Mouse (Mus musculus): ENCODE measurements around the gene Pkig. TPM values are rescaled to one million over a fixed set of nuclear protein-coding genes. Genes with fewer than 3 reads are reported as not detected.

Gene Pkig
- polyA plus RNA-seq, 1 experiment from 2014 or later = 135 TPM

DNA sequence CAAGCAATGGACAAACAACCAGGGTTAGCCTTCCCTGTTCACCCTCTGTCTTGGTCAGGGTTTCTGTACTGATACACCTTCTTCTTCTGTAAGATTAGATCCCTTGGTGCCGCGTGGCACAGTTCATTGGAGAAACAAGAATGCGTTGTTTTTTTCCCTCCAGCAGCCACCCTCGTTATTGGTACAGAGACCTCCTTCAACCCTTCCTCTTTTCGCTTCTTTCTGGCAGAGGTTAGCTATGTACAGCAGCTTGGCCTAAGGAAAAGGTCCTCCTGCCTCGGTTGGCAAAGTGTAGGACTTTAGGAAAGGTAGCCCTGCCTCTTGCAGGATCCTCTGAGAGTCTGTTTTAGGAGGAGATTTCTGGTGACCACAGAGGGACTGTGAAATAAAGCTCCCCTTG lies 102.4 kb downstream of the Pkig start:
- Histone ChIP-seq H3K4me2 (no peak overlapping the region), H3K4me1 (replicated peaks) (no peaks in the 10 kb centered on the region; the same call in 1 of the 2 replicates), H3K36me3 (no peaks in the 10 kb centered on the region), H3K27me3 (no peaks in the 10 kb centered on the region), H3K27ac (no peak overlapping the region), H3K4me3 (replicated peaks) (no peak overlapping the region), H3K9me3 (no peaks in the 10 kb centered on the region), H3K9ac (replicated peaks) (no peak overlapping the region)
- ATAC-seq (ENCODE audit: insufficient number of reproducible peaks, insufficient read depth, low FRiP score, low TSS enrichment, low read depth) = no peak
- 80% methylated on average over 6 of the region's 6 CpGs for WGBS

DNA sequence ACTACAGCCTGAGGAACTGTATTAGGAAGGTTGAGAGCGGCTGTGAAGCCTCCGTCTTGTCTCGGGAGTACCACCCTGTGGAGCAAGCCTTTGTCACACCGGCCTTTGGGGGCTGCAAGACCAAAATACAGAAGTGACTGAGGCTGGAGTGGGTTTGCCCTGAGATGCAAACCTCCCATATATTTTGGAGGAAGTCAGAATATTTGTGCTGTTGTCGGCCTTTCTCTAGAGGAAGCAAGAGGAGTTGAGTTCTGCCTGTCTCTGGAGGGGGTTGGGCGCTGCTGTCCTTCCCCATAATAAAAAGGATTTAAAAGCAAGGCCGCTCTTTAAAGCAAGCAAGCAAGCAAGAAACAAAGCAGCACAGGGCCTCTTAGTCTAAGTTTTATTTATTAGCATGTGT lies 103.2 kb downstream of the Pkig start:
- 85% methylated on average over 7 of the region's 7 CpGs for WGBS
- Histone ChIP-seq H3K9me3 (no peaks in the 10 kb centered on the region), H3K4me1 (replicated peaks) (no peaks in the 10 kb centered on the region; the same call in 1 of the 2 replicates), H3K27ac (no peak overlapping the region), H3K4me2 (no peak overlapping the region), H3K9ac (replicated peaks) (no peak overlapping the region), H3K27me3 (no peaks in the 10 kb centered on the region), H3K36me3 (no peaks in the 10 kb centered on the region), H3K4me3 (replicated peaks) (no peak overlapping the region)
- ATAC-seq (ENCODE audit: insufficient number of reproducible peaks, insufficient read depth, low FRiP score, low TSS enrichment, low read depth) = no peak

- no peak overlapping the region for H3K4me2 ChIP-seq
- no peaks in the 10 kb centered on the region; the same call in 1 of the 2 replicates for H3K4me1 ChIP-seq (replicated peaks)
- no peak overlapping the region for H3K27ac ChIP-seq
- ATAC-seq (ENCODE audit: insufficient number of reproducible peaks, insufficient read depth, low FRiP score, low TSS enrichment, low read depth) = no peak
- no peak overlapping the region for H3K4me3 ChIP-seq (replicated peaks)
- H3K9me3 ChIP-seq = no peaks in the 10 kb centered on the region
- no peaks in the 10 kb centered on the region for H3K27me3 ChIP-seq
- H3K36me3 ChIP-seq = no peaks in the 10 kb centered on the region
- no peak overlapping the region for H3K9ac ChIP-seq (replicated peaks)
Measured at GRCm38 (mm10) chr2:163766261-163766660, 108.1 kb downstream of the Pkig start.

- no peak overlapping the region for H3K27ac ChIP-seq
- H3K9ac ChIP-seq (replicated peaks) = no peak overlapping the region
- no peak for ATAC-seq (ENCODE audit: insufficient number of reproducible peaks, insufficient read depth, low FRiP score, low TSS enrichment, low read depth)
Measured at GRCm38 (mm10) chr2:163766890-163767289, 108.7 kb downstream of the Pkig start.

GRCm38 (mm10) chr2:163770731-163771130 lies 112.5 kb downstream of the Pkig start:
- no peak for ATAC-seq (ENCODE audit: insufficient number of reproducible peaks, insufficient read depth, low FRiP score, low TSS enrichment, low read depth)

More at GRCm38 (mm10) chr2:163766890-163767289, 108.7 kb downstream of the Pkig start:
- H3K9me3 ChIP-seq = no peaks in the 10 kb centered on the region
- 59% methylated on average over 1 of the region's 1 CpGs for WGBS
- H3K27me3 ChIP-seq = no peaks in the 10 kb centered on the region
- no peak overlapping the region for H3K4me2 ChIP-seq
- no peaks in the 10 kb centered on the region for H3K4me1 ChIP-seq (replicated peaks)
- no peak overlapping the region for H3K4me3 ChIP-seq (replicated peaks)
- no peaks in the 10 kb centered on the region for H3K36me3 ChIP-seq

More at GRCm38 (mm10) chr2:163770731-163771130, 112.5 kb downstream of the Pkig start:
- H3K4me3 ChIP-seq (replicated peaks) = no peak overlapping the region
- H3K9ac ChIP-seq (replicated peaks) = no peak overlapping the region
- H3K27ac ChIP-seq = no peak overlapping the region
- H3K9me3 ChIP-seq = no peaks in the 10 kb centered on the region
- 84% methylated on average over 8 of the region's 8 CpGs for WGBS
- H3K4me1 ChIP-seq (replicated peaks) = no peaks in the 10 kb centered on the region
- no peak overlapping the region for H3K4me2 ChIP-seq
- H3K27me3 ChIP-seq = 0 out of 2 replicates have a peak, but pooled peaks cover 4% of the 10 kb centered on the region
- no peaks in the 10 kb centered on the region for H3K36me3 ChIP-seq

Other genes starting within 250 kb of the Pkig start
- 85.1 and 91.8 TPM in 2 replicates for gene Oser1, start 233.7 kb upstream of the Pkig start, polyA plus RNA-seq (2016; fragmentation: Nextera tagmentation; extraction: Ambion mirVana)
- 0.40 and 0.59 TPM in 2 replicates for gene Gdap1l1, start 219.9 kb upstream of the Pkig start, polyA plus RNA-seq (2016; fragmentation: Nextera tagmentation; extraction: Ambion mirVana)
- 10.2 TPM in 2 replicates for gene Fitm2, start 185.8 kb upstream of the Pkig start, polyA plus RNA-seq (2016; fragmentation: Nextera tagmentation; extraction: Ambion mirVana)
- not detected in 2 replicates for gene R3hdml, start 166.1 kb upstream of the Pkig start, polyA plus RNA-seq (2016; fragmentation: Nextera tagmentation; extraction: Ambion mirVana)
- 0.23 TPM in 1 of 2 replicates, not detected in the other for gene Hnf4a, start 151.6 kb upstream of the Pkig start, polyA plus RNA-seq (2016; fragmentation: Nextera tagmentation; extraction: Ambion mirVana)
- 47.5 and 48.6 TPM in 2 replicates for gene Ttpal, start 56.1 kb upstream of the Pkig start, polyA plus RNA-seq (2016; fragmentation: Nextera tagmentation; extraction: Ambion mirVana)
- 25.4 and 29.0 TPM in 2 replicates for gene Serinc3, start 13.3 kb upstream of the Pkig start, polyA plus RNA-seq (2016; fragmentation: Nextera tagmentation; extraction: Ambion mirVana)
- 8.1 and 9.1 TPM in 2 replicates for gene Ada, start 91.9 kb downstream of the Pkig start, polyA plus RNA-seq (2016; fragmentation: Nextera tagmentation; extraction: Ambion mirVana)
- 0.20 and 0.50 TPM in 2 replicates for gene Ccn5, start 162.5 kb downstream of the Pkig start, polyA plus RNA-seq (2016; fragmentation: Nextera tagmentation; extraction: Ambion mirVana)
- 0.23 TPM in 1 of 2 replicates, not detected in the other for gene Kcnk15, start 195.3 kb downstream of the Pkig start, polyA plus RNA-seq (2016; fragmentation: Nextera tagmentation; extraction: Ambion mirVana)

Data from limb, embryonic 12.5 days (tissue).